Mouse (Mus musculus): ENCODE measurements around the gene Atg2b. TPM values are rescaled to one million over a fixed set of nuclear protein-coding genes. Genes with fewer than 3 reads are reported as not detected.

The Atg2b gene
- polyA plus RNA-seq, 1 experiment from 2014 or later: 18.3 TPM

- WGBS: 10% methylated on average over 22 of the region's 22 CpGs
Observed at GRCm38 (mm10) chr12:105705799-105706487, 20.9 kb upstream of the Atg2b start, which contains the start of gene Ak7. Ak7 (plus strand) TSS chr12:105705976.

GRCm38 (mm10) chr12:105700433-105700832 lies 15.4 kb upstream of the Atg2b start:
- no peak overlapping the region for H3K4me2 ChIP-seq
- no peak overlapping the region for H3K4me3 ChIP-seq (replicated peaks)
- no peak overlapping the region for H3K27ac ChIP-seq
- no peaks in the 10 kb centered on the region for H3K9me3 ChIP-seq
- H3K36me3 ChIP-seq (replicated peaks): peaks cover 21% of the 10 kb centered on the region
- 94% methylated on average over 12 of the region's 12 CpGs for WGBS
- peaks cover 3% of the 10 kb centered on the region for H3K4me1 ChIP-seq
- H3K9ac ChIP-seq: no peak overlapping the region
- no peak for ATAC-seq (ENCODE audit: low FRiP score)
- H3K27me3 ChIP-seq: no peaks in the 10 kb centered on the region

More at GRCm38 (mm10) chr12:105705799-105706487, 20.9 kb upstream of the Atg2b start, which contains the start of gene Ak7:
- Histone ChIP-seq H3K4me2 (peak within 1 kb of the TSS; percentile 31), H3K9ac (no peak within 1 kb of the TSS), H3K36me3 (replicated peaks) (peaks cover 7% of the 10 kb centered on the region; the same call in 1 of the 2 replicates), H3K27me3 (no peaks in the 10 kb centered on the region), H3K4me3 (replicated peaks) (no peak within 1 kb of the TSS), H3K27ac (no peak within 1 kb of the TSS), H3K9me3 (no peaks in the 10 kb centered on the region), H3K4me1 (peaks cover 11% of the 10 kb centered on the region)
- peak; percentile 63 for ATAC-seq (ENCODE audit: low FRiP score)

GRCm38 (mm10) chr12:105697104-105697780 lies 12.2 kb upstream of the Atg2b start:
- Histone ChIP-seq H3K4me2 (no peak overlapping the region), H3K27ac (no peak overlapping the region), H3K9me3 (no peaks in the 10 kb centered on the region), H3K4me1 (no peaks in the 10 kb centered on the region), H3K27me3 (no peaks in the 10 kb centered on the region), H3K9ac (no peak overlapping the region), H3K36me3 (replicated peaks) (peaks cover 38% of the 10 kb centered on the region), H3K4me3 (replicated peaks) (no peak overlapping the region)
- WGBS: 93% methylated on average over 8 of the region's 8 CpGs
- ATAC-seq (ENCODE audit: low FRiP score): no peak

- 87% methylated on average over 7 of the region's 7 CpGs for WGBS
- Histone ChIP-seq H3K27me3 (no peaks in the 10 kb centered on the region), H3K36me3 (replicated peaks) (peaks cover 35% of the 10 kb centered on the region)
Observed at GRCm38 (mm10) chr12:105695848-105696247, 10.8 kb upstream of the Atg2b start.

GRCm38 (mm10) chr12:105694021-105694420 lies 9.0 kb upstream of the Atg2b start:
- Histone ChIP-seq H3K4me2 (no peak overlapping the region), H3K27me3 (no peaks in the 10 kb centered on the region), H3K4me3 (replicated peaks) (no peak overlapping the region), H3K27ac (no peak overlapping the region), H3K9me3 (no peaks in the 10 kb centered on the region), H3K36me3 (replicated peaks) (peaks cover 37% of the 10 kb centered on the region), H3K9ac (no peak overlapping the region), H3K4me1 (no peaks in the 10 kb centered on the region)
- 96% methylated on average over 2 of the region's 2 CpGs for WGBS
- no peak for ATAC-seq (ENCODE audit: low FRiP score)

More at GRCm38 (mm10) chr12:105695848-105696247, 10.8 kb upstream of the Atg2b start:
- ATAC-seq (ENCODE audit: low FRiP score): no peak
- Histone ChIP-seq H3K9ac (no peak overlapping the region), H3K4me2 (no peak overlapping the region), H3K27ac (no peak overlapping the region), H3K4me3 (replicated peaks) (no peak overlapping the region), H3K9me3 (no peaks in the 10 kb centered on the region), H3K4me1 (no peaks in the 10 kb centered on the region)

- Histone ChIP-seq H3K9ac (no peak overlapping the region), H3K27me3 (no peaks in the 10 kb centered on the region), H3K4me1 (peaks cover 14% of the 10 kb centered on the region), H3K4me2 (no peak overlapping the region), H3K4me3 (replicated peaks) (no peak overlapping the region), H3K27ac (no peak overlapping the region), H3K9me3 (no peaks in the 10 kb centered on the region), H3K36me3 (replicated peaks) (peaks cover 36% of the 10 kb centered on the region)
- ATAC-seq (ENCODE audit: low FRiP score): no peak
- WGBS: 94% methylated on average over 13 of the region's 13 CpGs
Observed at GRCm38 (mm10) chr12:105689435-105689834, 4.4 kb upstream of the Atg2b start.

GRCm38 (mm10) chr12:105688546-105688945 lies 3.5 kb upstream of the Atg2b start:
- peaks cover 29% of the 10 kb centered on the region for H3K36me3 ChIP-seq (replicated peaks)
- no peak overlapping the region for H3K9ac ChIP-seq
- H3K27me3 ChIP-seq: no peaks in the 10 kb centered on the region
- H3K4me2 ChIP-seq: no peak overlapping the region
- no peak overlapping the region for H3K4me3 ChIP-seq (replicated peaks)
- peaks cover 19% of the 10 kb centered on the region for H3K4me1 ChIP-seq
- WGBS: 96% methylated on average over 4 of the region's 4 CpGs
- no peaks in the 10 kb centered on the region for H3K9me3 ChIP-seq
- H3K27ac ChIP-seq: no peak overlapping the region
- ATAC-seq (ENCODE audit: low FRiP score): no peak

- Histone ChIP-seq H3K27ac (no peak overlapping the region), H3K4me2 (no peak overlapping the region), H3K9me3 (no peaks in the 10 kb centered on the region), H3K36me3 (replicated peaks) (peaks cover 20% of the 10 kb centered on the region), H3K27me3 (no peaks in the 10 kb centered on the region), H3K9ac (no peak overlapping the region), H3K4me1 (peaks cover 28% of the 10 kb centered on the region), H3K4me3 (replicated peaks) (no peak overlapping the region)
- 89% methylated on average over 4 of the region's 4 CpGs for WGBS
- ATAC-seq (ENCODE audit: low FRiP score): no peak
Observed at GRCm38 (mm10) chr12:105687416-105687815, 2.4 kb upstream of the Atg2b start.

- no peak overlapping the region for H3K27ac ChIP-seq
- peak overlapping the region; percentile 94; the same call in 1 of the 2 replicates for H3K4me3 ChIP-seq (replicated peaks)
- ATAC-seq (ENCODE audit: low FRiP score): no peak
- H3K9me3 ChIP-seq: no peaks in the 10 kb centered on the region
- no peak overlapping the region for H3K9ac ChIP-seq
- H3K36me3 ChIP-seq (replicated peaks): peaks cover 20% of the 10 kb centered on the region
- H3K4me1 ChIP-seq: peaks cover 28% of the 10 kb centered on the region
- 96% methylated on average over 3 of the region's 3 CpGs for WGBS
- no peaks in the 10 kb centered on the region for H3K27me3 ChIP-seq
- H3K4me2 ChIP-seq: peak overlapping the region; percentile 75
Observed at GRCm38 (mm10) chr12:105686791-105687190, 1.8 kb upstream of the Atg2b start.

GRCm38 (mm10) chr12:105683933-105684901 lies 794 bp downstream of the Atg2b start, which contains the start of gene Gskip:
Gskip (plus strand) TSS chr12:105684829.
- H3K4me2 ChIP-seq: peak within 1 kb of the TSS; percentile 75
- H3K4me1 ChIP-seq: peaks cover 28% of the 10 kb centered on the region
- H3K27ac ChIP-seq: peak within 1 kb of the TSS; percentile 95
- H3K36me3 ChIP-seq (replicated peaks): peaks cover under 1% of the 10 kb centered on the region
- under 1% methylated on average over 41 of the region's 41 CpGs for WGBS
- H3K9me3 ChIP-seq: no peaks in the 10 kb centered on the region
- peak within 1 kb of the TSS; percentile 86 for H3K9ac ChIP-seq
- ATAC-seq (ENCODE audit: low FRiP score): peak; percentile 50
- no peaks in the 10 kb centered on the region for H3K27me3 ChIP-seq
- peak within 1 kb of the TSS; percentile 94 for H3K4me3 ChIP-seq (replicated peaks)

- no peaks in the 10 kb centered on the region for H3K27me3 ChIP-seq
- no peak for ATAC-seq (ENCODE audit: low FRiP score)
- H3K9me3 ChIP-seq: no peaks in the 10 kb centered on the region
- peaks cover 13% of the 10 kb centered on the region for H3K36me3 ChIP-seq (replicated peaks)
- no peak overlapping the region for H3K4me3 ChIP-seq (replicated peaks)
- WGBS: 91% methylated on average over 3 of the region's 3 CpGs
- H3K4me2 ChIP-seq: no peak overlapping the region
- peaks cover 11% of the 10 kb centered on the region for H3K4me1 ChIP-seq
- H3K9ac ChIP-seq: no peak overlapping the region
- H3K27ac ChIP-seq: no peak overlapping the region
Observed at GRCm38 (mm10) chr12:105678762-105679161, 6.2 kb downstream of the Atg2b start.

GRCm38 (mm10) chr12:105678211-105678610 lies 6.8 kb downstream of the Atg2b start:
- no peaks in the 10 kb centered on the region for H3K27me3 ChIP-seq
- no peak overlapping the region for H3K4me3 ChIP-seq (replicated peaks)
- no peak for ATAC-seq (ENCODE audit: low FRiP score)
- no peak overlapping the region for H3K4me2 ChIP-seq
- no peak overlapping the region for H3K27ac ChIP-seq
- WGBS: 92% methylated on average over 7 of the region's 7 CpGs
- no peaks in the 10 kb centered on the region for H3K9me3 ChIP-seq
- H3K36me3 ChIP-seq (replicated peaks): peaks cover 18% of the 10 kb centered on the region
- H3K4me1 ChIP-seq: peaks cover 6% of the 10 kb centered on the region
- no peak overlapping the region for H3K9ac ChIP-seq

Measured in forebrain, embryonic 12.5 days (tissue).